Mouse (Mus musculus): Measurements from ENCODE around the gene Olfr1472.
"Not testable (repeated sequence)": the region's sequence is repeated elsewhere in the genome, so short reads cannot be mapped to it uniquely, and the experiment has no call there.

Gene Olfr1472

GRCm38 (mm10) chr19:13455986-13456385 lies at the start of gene Olfr1472:
Olfr1472 (minus strand) TSS chr19:13456086.
- DNase-seq (ENCODE audit: low spot score), result no peak

GRCm38 (mm10) chr19:13500246-13500645 lies 44.4 kb upstream of the Olfr1472 start, which contains the start of gene Olfr1477:
Olfr1477 (plus strand) TSS chr19:13500546.
- no peak for DNase-seq (ENCODE audit: low spot score)

GRCm38 (mm10) chr19:13480096-13480495 lies 24.2 kb upstream of the Olfr1472 start, which contains the start of gene Olfr1475:
Olfr1475 (minus strand) TSS chr19:13480196.
- no peak for DNase-seq (ENCODE audit: low spot score)

GRCm38 (mm10) chr19:13469265-13469664 lies 13.4 kb upstream of the Olfr1472 start, which contains the start of gene Olfr1474:
Olfr1474 (plus strand) TSS chr19:13469565.
- DNase-seq (ENCODE audit: low spot score), result not testable (repeated sequence)

GRCm38 (mm10) chr19:13443109-13443508 lies 12.8 kb downstream of the Olfr1472 start, which contains the start of gene Olfr1471:
Olfr1471 (plus strand) TSS chr19:13443409.
- DNase-seq (ENCODE audit: low spot score), result not testable (repeated sequence)

- DNase-seq (ENCODE audit: low spot score), result no peak
These were observed 48.3 kb downstream of the Olfr1472 start, which contains the start of gene Olfr1469 for GRCm38 (mm10) chr19:13407549-13407948. Olfr1469 (plus strand) TSS chr19:13407849.

Data from c-Kit-positive CD71-positive TER-119-positive erythroid progenitor cells, embryonic 14.5 days (primary cell).